Mouse (Mus musculus) brain, embryonic 14.5 days (tissue): ENCODE measurements around the gene Chd4.

Experiments
- CTCF ChIP-seq: fragments of 200-500 bp; IDR thresholded peaks from 2 replicates; pipeline ENCODE4 v1.5.1; 2012; ENCODE audit warnings: inconsistent platforms, mild to moderate bottlenecking, moderate library complexity, borderline replicate concordance; ENCODE audit not compliant: insufficient read depth, insufficient read length; ENCODE audit errors: extremely low read depth
- POLR2A ChIP-seq: fragments of 200-500 bp; IDR thresholded peaks from 2 replicates; pipeline ENCODE4 v1.6.1; 2012; ENCODE audit warnings: mild to moderate bottlenecking, inconsistent platforms, borderline replicate concordance; ENCODE audit not compliant: poor library complexity, insufficient read depth, insufficient read length, severe bottlenecking; ENCODE audit errors: extremely low read depth

DNA sequence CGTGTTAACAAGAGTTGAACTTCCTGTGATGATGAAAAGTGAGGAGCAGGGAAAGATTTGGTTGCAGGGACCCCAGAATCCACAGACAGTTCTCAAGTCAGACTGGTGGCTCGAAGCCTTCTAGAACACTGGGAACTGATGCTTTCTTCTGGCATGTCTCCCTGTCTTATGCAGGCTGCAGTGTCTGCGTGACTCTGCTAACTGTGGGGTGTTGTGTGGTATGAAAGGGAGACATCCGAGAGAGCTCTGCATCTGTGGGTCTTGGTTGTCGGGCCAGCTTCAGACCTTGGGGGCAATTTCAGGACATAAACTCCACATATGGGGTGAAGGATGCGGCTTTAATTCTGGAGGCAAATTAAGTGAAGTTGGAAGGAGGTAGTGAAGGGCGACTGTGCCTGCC, 50.4 kb downstream of the Chd4 start:
- TF ChIP-seq POLR2A (no peak), CTCF (no peak)
